21 mouse cellular contexts compared by ENCODE assay signal in genomic region chr9:70021610-70022009, GRCm38 (mm10). TPM values are rescaled to one million over a fixed set of nuclear protein-coding genes. Genes with fewer than 3 reads are reported as not detected.
"Had no signal": no experiment of that assay in that cellular context is flagged by ENCODE, and none has a peak within 500 bp of the region (broad histone marks: within the 10 kb centered on the region; RNA-seq: fewer than 3 reads in every experiment).

No protein-coding gene starts in this region.

- DNase-seq: kidney, adult 11 months; kidney, adult 9 months; kidney, postnatal 36 days; layer of hippocampus, adult 9-11 months; layer of hippocampus, postnatal 36 days; lung, postnatal 14 days; midbrain, embryonic 14.5 days; right cerebral cortex, postnatal 4 days; spleen, adult 18-20 months; thymus, postnatal 36 days had no signal

- H3K9ac ChIP-seq: limb, embryonic 15.5 days; lung, embryonic 15.5 days; neural tube, embryonic 15.5 days had no signal

- H3K4me1 ChIP-seq: limb, embryonic 15.5 days; midbrain, embryonic 10.5 days; neural tube, embryonic 15.5 days had no signal

- H3K4me2 ChIP-seq: limb, embryonic 15.5 days; lung, embryonic 15.5 days; neural tube, embryonic 15.5 days had no signal

- H3K27ac ChIP-seq: kidney, postnatal 0 days; limb, embryonic 15.5 days; lung, embryonic 15.5 days; midbrain, embryonic 10.5 days; neural tube, embryonic 15.5 days had no signal

- H3K4me3 ChIP-seq: limb, embryonic 15.5 days; lung, embryonic 15.5 days; midbrain, embryonic 10.5 days; myocyte; neural tube, embryonic 15.5 days had no signal

- H3K27me3 ChIP-seq: limb, embryonic 15.5 days; lung, embryonic 15.5 days; neural tube, embryonic 15.5 days had no signal

- H3K9me3 ChIP-seq: limb, embryonic 15.5 days; lung, embryonic 15.5 days; midbrain, embryonic 10.5 days; neural tube, embryonic 15.5 days had no signal

RNA-seq across cellular contexts. Expression of gene Gcnt3, which starts 16.3 kb away (rescaled TPM):
- total RNA-seq: layer of hippocampus, adult 18-20 months; layer of hippocampus, postnatal 36 days; left cerebral cortex, adult 8-10 months; left cerebral cortex, postnatal 25 days had no signal
- polyA plus RNA-seq: limb, embryonic 11.5 days; midbrain, embryonic 10.5 days; midbrain, embryonic 14.5 days; neural tube, embryonic 11.5 days; neural tube, embryonic 15.5 days had no signal
